Mouse (Mus musculus): Measurements from ENCODE around the gene Kcnq5. TPM values are rescaled to one million over a fixed set of nuclear protein-coding genes. Genes with fewer than 3 reads are reported as not detected.

Kcnq5 gene
- total and polyA plus RNA-seq, 3 experiments = 6.5 to 8.7 (median 8.2) TPM

GRCm38 (mm10) chr1:21431666-21432065 is 530.1 kb downstream of the Kcnq5 start:
- TF ChIP-seq CTCF (conservative IDR thresholded peaks at IDR 0.05 in 1 of 2, IDR thresholded peaks at IDR 0.05 in 1 of 2; ENCODE audit: low read depth in 2 of 2, low read length in 2 of 2) = no peak
- TF ChIP-seq MAZ (IDR thresholded peaks at IDR 0.05; ENCODE audit: low read depth, low read length) = no peak
- TF ChIP-seq TCF12 (IDR thresholded peaks at IDR 0.05; ENCODE audit: low read depth, low read length) = no peak
- no peak for TF ChIP-seq ELF1 (IDR thresholded peaks at IDR 0.05; ENCODE audit: low read depth, low read length)
- no peak for TF ChIP-seq ZNF384 (IDR thresholded peaks at IDR 0.05; ENCODE audit: low read depth, low read length)
- TF ChIP-seq POLR2A (IDR thresholded peaks at IDR 0.05; ENCODE audit: low read depth, low read length) = no peak
- no peak for TF ChIP-seq JUN (IDR thresholded peaks at IDR 0.05; ENCODE audit: insufficient read depth, low read depth, low read length)
- TF ChIP-seq RCOR1 (conservative IDR thresholded peaks at IDR 0.05; ENCODE audit: low read depth, low read length) = no peak
- no peak for TF ChIP-seq SMC3 (IDR thresholded peaks at IDR 0.05; ENCODE audit: low read depth, low read length)
- no peak for TF ChIP-seq KAT2A (IDR thresholded peaks at IDR 0.05; ENCODE audit: insufficient replicate concordance, low read length)
- TF ChIP-seq MYC (IDR thresholded peaks at IDR 0.05; ENCODE audit: low read depth, low read length) = no peak
- no peak for TF ChIP-seq TBP (conservative IDR thresholded peaks at IDR 0.05; ENCODE audit: low read depth, low read length)
- DNase-seq (ENCODE audit: extremely low read depth) = no peak
- Histone ChIP-seq H3K4me3 (replicated peaks in 1 of 3; ENCODE audit: low read depth in 2 of 3, low read length in 2 of 3, poor library complexity in 1 of 3) (no peak overlapping the region), H3K27me3 (replicated peaks) (no peaks in the 10 kb centered on the region), H3K4me2 (ENCODE audit: insufficient read depth, low read depth, poor library complexity, severe bottlenecking) (no peak overlapping the region), H3K9ac (ENCODE audit: insufficient read depth, low read depth) (no peak overlapping the region), H3K79me2 (replicated peaks; ENCODE audit: control insufficient read depth, extremely low read depth, insufficient read depth, poor library complexity, severe bottlenecking) (no peaks in the 10 kb centered on the region), H3K27ac (ENCODE audit: insufficient read depth, low read depth) (no peak overlapping the region), H3K36me3 (replicated peaks in 1 of 2; ENCODE audit: control insufficient read depth in 1 of 2, insufficient read depth in 1 of 2, low read length in 1 of 2) (no peaks in the 10 kb centered on the region), H3K9me3 (replicated peaks; ENCODE audit: low read length) (no peaks in the 10 kb centered on the region), H3K4me1 (ENCODE audit: control insufficient read depth in 1 of 2, insufficient read depth in 2 of 2) (no peaks in the 10 kb centered on the region)
- dilution Hi-C loops (cut with MboI; ENCODE audit: extremely low pct_ligation_motif_present, extremely low pct_unique_long_range_greater_than_20kb, low sequenced_read_pairs) = no loop called here
- in situ Hi-C loops (cut with MboI; ENCODE audit: low pct_ligation_motif_present, low pct_unique_long_range_greater_than_20kb, low sequenced_read_pairs) = no loop called here

- Histone ChIP-seq H3K4me1 (ENCODE audit: control insufficient read depth in 1 of 2, insufficient read depth in 2 of 2) (peaks cover 0 to 14% of the 10 kb centered on the region in 2 experiments; a peak in 2 of 4 replicates), H3K9ac (ENCODE audit: insufficient read depth, low read depth) (no peak overlapping the region), H3K36me3 (replicated peaks in 1 of 2; ENCODE audit: control insufficient read depth in 1 of 2, insufficient read depth in 1 of 2, low read length in 1 of 2) (no peaks in the 10 kb centered on the region), H3K9me3 (replicated peaks; ENCODE audit: low read length) (no peaks in the 10 kb centered on the region), H3K27ac (ENCODE audit: insufficient read depth, low read depth) (no peak overlapping the region), H3K4me3 (replicated peaks in 1 of 3; ENCODE audit: low read depth in 2 of 3, low read length in 2 of 3, poor library complexity in 1 of 3) (no peak overlapping the region), H3K4me2 (ENCODE audit: insufficient read depth, low read depth, poor library complexity, severe bottlenecking) (no peak overlapping the region), H3K79me2 (replicated peaks; ENCODE audit: control insufficient read depth, extremely low read depth, insufficient read depth, poor library complexity, severe bottlenecking) (no peaks in the 10 kb centered on the region), H3K27me3 (replicated peaks) (no peaks in the 10 kb centered on the region)
- dilution Hi-C loops (cut with MboI; ENCODE audit: extremely low pct_ligation_motif_present, extremely low pct_unique_long_range_greater_than_20kb, low sequenced_read_pairs) = no loop called here
- TF ChIP-seq TCF12 (IDR thresholded peaks at IDR 0.05; ENCODE audit: low read depth, low read length) (no peak), CHD1 (IDR thresholded peaks at IDR 0.05; ENCODE audit: low read depth, low read length) (no peak), CTCF (conservative IDR thresholded peaks at IDR 0.05 in 1 of 2, IDR thresholded peaks at IDR 0.05 in 1 of 2; ENCODE audit: low read depth in 2 of 2, low read length in 2 of 2) (no peak), POLR2AphosphoS2 (IDR thresholded peaks at IDR 0.05; ENCODE audit: low read depth, low read length) (no peak), E2F4 (IDR thresholded peaks at IDR 0.05; ENCODE audit: insufficient replicate concordance, low read depth, low read length) (no peak), JUND (conservative IDR thresholded peaks at IDR 0.05; ENCODE audit: low read depth, low read length) (no peak), ZC3H11A (IDR thresholded peaks at IDR 0.05; ENCODE audit: low read depth, low read length) (no peak), IRF4 (IDR thresholded peaks at IDR 0.05; ENCODE audit: low read depth, low read length) (no peak), ZMIZ1 (IDR thresholded peaks at IDR 0.05; ENCODE audit: low read depth, low read length) (no peak), RAD21 (IDR thresholded peaks at IDR 0.05; ENCODE audit: low read depth, low read length) (no peak), ZKSCAN1 (IDR thresholded peaks at IDR 0.05; ENCODE audit: borderline replicate concordance, low read depth, low read length) (no peak), POLR2A (IDR thresholded peaks at IDR 0.05; ENCODE audit: low read depth, low read length) (no peak), SIN3A (IDR thresholded peaks at IDR 0.05; ENCODE audit: low read length) (no peak), MXI1 (IDR thresholded peaks at IDR 0.05; ENCODE audit: low read depth, low read length) (no peak), ELF1 (IDR thresholded peaks at IDR 0.05; ENCODE audit: low read depth, low read length) (no peak), BHLHE40 (IDR thresholded peaks at IDR 0.05; ENCODE audit: low read depth, low read length) (no peak), MAX (IDR thresholded peaks at IDR 0.05; ENCODE audit: low read length) (no peak), USF2 (conservative IDR thresholded peaks at IDR 0.05; ENCODE audit: low read depth, low read length) (no peak), USF1 (IDR thresholded peaks at IDR 0.05; ENCODE audit: low read depth, low read length) (no peak)
- in situ Hi-C loops (cut with MboI; ENCODE audit: low pct_ligation_motif_present, low pct_unique_long_range_greater_than_20kb, low sequenced_read_pairs) = no loop called here
- DNase-seq (ENCODE audit: extremely low read depth) = no peak
Measured at GRCm38 (mm10) chr1:21428079-21428478, 533.7 kb downstream of the Kcnq5 start.
